Mouse (Mus musculus): ENCODE data around the gene 1700086D15Rik.

DNA sequence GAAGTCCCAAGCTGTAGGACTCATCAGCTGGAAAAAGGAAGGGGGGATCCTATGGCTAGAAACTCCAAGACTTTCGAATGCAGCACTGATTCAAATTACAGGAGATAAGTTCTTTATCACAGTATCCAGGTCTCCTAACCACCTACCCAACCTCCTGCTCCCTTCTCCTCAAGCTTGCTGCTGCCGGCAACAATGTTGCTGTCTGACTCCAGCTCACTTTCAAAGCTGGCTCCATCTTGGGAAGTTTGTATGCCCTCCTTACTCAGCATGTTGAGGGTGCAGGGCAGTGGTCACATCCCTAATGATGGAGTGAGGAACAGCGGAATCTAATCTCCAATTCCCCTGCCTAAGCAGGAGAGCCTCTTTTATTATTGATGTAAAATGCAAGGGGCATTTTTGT lies 38.3 kb upstream of the 1700086D15Rik start:
- no peak for TF ChIP-seq CTCF (IDR thresholded peaks at IDR 0.05)
- TF ChIP-seq EP300 (IDR thresholded peaks at IDR 0.05) = no peak

Data from lung, postnatal 0 days (tissue).